Mouse (Mus musculus): Measurements from ENCODE around the gene Mast1. TPM values are rescaled to one million over a fixed set of nuclear protein-coding genes. Genes with fewer than 3 reads are reported as not detected.

Gene Mast1
- polyA plus RNA-seq, 1 experiment from 2014 or later, result 14.6 TPM

GRCm38 (mm10) chr8:84974543-84975142 lies 37.5 kb upstream of the Mast1 start:
- H3K4me1 ChIP-seq (ENCODE audit: control insufficient read depth, insufficient read depth, low read length), result peaks cover 34% of the 10 kb centered on the region
- H3K4me2 ChIP-seq (ENCODE audit: low read depth), result no peak overlapping the region
- peaks cover 27% of the 10 kb centered on the region for H3K27me3 ChIP-seq (ENCODE audit: control insufficient read depth, insufficient read depth, low read length)
- H3K4me3 ChIP-seq (ENCODE audit: low read depth, low read length), result no peak overlapping the region
- H3K9ac ChIP-seq (ENCODE audit: low read length), result no peak overlapping the region
- no peaks in the 10 kb centered on the region for H3K9me3 ChIP-seq (ENCODE audit: control insufficient read depth, low read length)
- H3K36me3 ChIP-seq (ENCODE audit: control insufficient read depth, insufficient read depth, low read length), result no peaks in the 10 kb centered on the region; the same call in 1 of the 2 replicates
- ATAC-seq (ENCODE audit: insufficient read depth, low FRiP score, low TSS enrichment) (no peak), DNase-seq (ENCODE audit: low spot score) (no peak)
- no peak overlapping the region for H3K27ac ChIP-seq (ENCODE audit: low read depth, low read length)
- 82% methylated on average over 8 of the region's 8 CpGs for WGBS

- DNase-seq (ENCODE audit: low spot score), result peak; percentile 57
- Histone ChIP-seq H3K27ac (ENCODE audit: low read depth, low read length) (no peak overlapping the region), H3K4me2 (ENCODE audit: low read depth) (no peak overlapping the region), H3K4me1 (ENCODE audit: control insufficient read depth, insufficient read depth, low read length) (peaks cover 29% of the 10 kb centered on the region), H3K36me3 (ENCODE audit: control insufficient read depth, insufficient read depth, low read length) (no peaks in the 10 kb centered on the region; the same call in 1 of the 2 replicates), H3K27me3 (ENCODE audit: control insufficient read depth, insufficient read depth, low read length) (peaks cover 21% of the 10 kb centered on the region), H3K9ac (ENCODE audit: low read length) (no peak overlapping the region), H3K4me3 (ENCODE audit: low read depth, low read length) (no peak overlapping the region), H3K9me3 (ENCODE audit: control insufficient read depth, low read length) (no peaks in the 10 kb centered on the region)
- WGBS, result 68% methylated on average over 4 of the region's 4 CpGs
- ATAC-seq (ENCODE audit: insufficient read depth, low FRiP score, low TSS enrichment), result no peak
Measured at GRCm38 (mm10) chr8:84973803-84974542, 36.8 kb upstream of the Mast1 start.

GRCm38 (mm10) chr8:84973079-84973478 lies 35.9 kb upstream of the Mast1 start:
- peaks cover 22% of the 10 kb centered on the region for H3K4me1 ChIP-seq (ENCODE audit: control insufficient read depth, insufficient read depth, low read length)
- no peak overlapping the region for H3K9ac ChIP-seq (ENCODE audit: low read length)
- no peaks in the 10 kb centered on the region; the same call in 1 of the 2 replicates for H3K36me3 ChIP-seq (ENCODE audit: control insufficient read depth, insufficient read depth, low read length)
- H3K9me3 ChIP-seq (ENCODE audit: control insufficient read depth, low read length), result no peaks in the 10 kb centered on the region
- no peak for DNase-seq (ENCODE audit: low spot score)
- H3K27me3 ChIP-seq (ENCODE audit: control insufficient read depth, insufficient read depth, low read length), result peaks cover 13% of the 10 kb centered on the region
- H3K27ac ChIP-seq (ENCODE audit: low read depth, low read length), result no peak overlapping the region
- 94% methylated on average over 1 of the region's 1 CpGs for WGBS
- H3K4me2 ChIP-seq (ENCODE audit: low read depth), result no peak overlapping the region
- ATAC-seq (ENCODE audit: insufficient read depth, low FRiP score, low TSS enrichment), result no peak
- no peak overlapping the region for H3K4me3 ChIP-seq (ENCODE audit: low read depth, low read length)

GRCm38 (mm10) chr8:84970913-84971312 lies 33.8 kb upstream of the Mast1 start:
- ATAC-seq (ENCODE audit: insufficient read depth, low FRiP score, low TSS enrichment) (no peak), DNase-seq (ENCODE audit: low spot score) (no peak)
- Histone ChIP-seq H3K4me2 (ENCODE audit: low read depth) (peak overlapping the region; percentile 83), H3K9ac (ENCODE audit: low read length) (peak overlapping the region; percentile 97), H3K9me3 (ENCODE audit: control insufficient read depth, low read length) (no peaks in the 10 kb centered on the region), H3K27me3 (ENCODE audit: control insufficient read depth, insufficient read depth, low read length) (no peaks in the 10 kb centered on the region), H3K27ac (ENCODE audit: low read depth, low read length) (no peak overlapping the region), H3K4me1 (ENCODE audit: control insufficient read depth, insufficient read depth, low read length) (peaks cover 9% of the 10 kb centered on the region), H3K36me3 (ENCODE audit: control insufficient read depth, insufficient read depth, low read length) (no peaks in the 10 kb centered on the region; the same call in 1 of the 2 replicates), H3K4me3 (ENCODE audit: low read depth, low read length) (peak overlapping the region; percentile 77)
- WGBS, result 76% methylated on average over 5 of the region's 5 CpGs

GRCm38 (mm10) chr8:84970135-84970790 lies 33.1 kb upstream of the Mast1 start:
- Histone ChIP-seq H3K4me3 (ENCODE audit: low read depth, low read length) (peak overlapping the region; percentile 77), H3K4me2 (ENCODE audit: low read depth) (peak overlapping the region; percentile 83), H3K9ac (ENCODE audit: low read length) (peak overlapping the region; percentile 97), H3K4me1 (ENCODE audit: control insufficient read depth, insufficient read depth, low read length) (peaks cover 11% of the 10 kb centered on the region), H3K27ac (ENCODE audit: low read depth, low read length) (peak overlapping the region; percentile 74), H3K27me3 (ENCODE audit: control insufficient read depth, insufficient read depth, low read length) (no peaks in the 10 kb centered on the region), H3K9me3 (ENCODE audit: control insufficient read depth, low read length) (no peaks in the 10 kb centered on the region), H3K36me3 (ENCODE audit: control insufficient read depth, insufficient read depth, low read length) (no peaks in the 10 kb centered on the region; the same call in 1 of the 2 replicates)
- DNase-seq (ENCODE audit: low spot score), result no peak
- WGBS, result 13% methylated on average over 21 of the region's 21 CpGs
- no peak for ATAC-seq (ENCODE audit: insufficient read depth, low FRiP score, low TSS enrichment)

- Histone ChIP-seq H3K4me2 (ENCODE audit: low read depth) (peak within 1 kb of the TSS; percentile 83), H3K4me3 (ENCODE audit: low read depth, low read length) (peak within 1 kb of the TSS; percentile 77), H3K4me1 (ENCODE audit: control insufficient read depth, insufficient read depth, low read length) (peaks cover 16% of the 10 kb centered on the region), H3K9ac (ENCODE audit: low read length) (peak within 1 kb of the TSS; percentile 97), H3K27me3 (ENCODE audit: control insufficient read depth, insufficient read depth, low read length) (no peaks in the 10 kb centered on the region), H3K27ac (ENCODE audit: low read depth, low read length) (peak within 1 kb of the TSS; percentile 74), H3K36me3 (ENCODE audit: control insufficient read depth, insufficient read depth, low read length) (no peaks in the 10 kb centered on the region; the same call in 1 of the 2 replicates), H3K9me3 (ENCODE audit: control insufficient read depth, low read length) (no peaks in the 10 kb centered on the region)
- under 1% methylated on average over 56 of the region's 56 CpGs for WGBS
- ATAC-seq (ENCODE audit: insufficient read depth, low FRiP score, low TSS enrichment) (peak; percentile 59), DNase-seq (ENCODE audit: low spot score) (peak; percentile 86)
Measured at GRCm38 (mm10) chr8:84969241-84970134, 32.3 kb upstream of the Mast1 start, which contains the start of the genes Gm49661, Prdx2 and Rnaseh2a. Gene Gm49661 (minus strand): TSS chr8:84969433. Gene Prdx2 (plus strand): TSS chr8:84969587. Gene Rnaseh2a (minus strand): TSS chr8:84969767.

- Histone ChIP-seq H3K9me3 (ENCODE audit: control insufficient read depth, low read length) (no peaks in the 10 kb centered on the region), H3K9ac (ENCODE audit: low read length) (peak overlapping the region; percentile 97), H3K27ac (ENCODE audit: low read depth, low read length) (no peak overlapping the region), H3K4me3 (ENCODE audit: low read depth, low read length) (peak overlapping the region; percentile 77), H3K27me3 (ENCODE audit: control insufficient read depth, insufficient read depth, low read length) (no peaks in the 10 kb centered on the region), H3K4me2 (ENCODE audit: low read depth) (peak overlapping the region; percentile 83), H3K4me1 (ENCODE audit: control insufficient read depth, insufficient read depth, low read length) (peaks cover 16% of the 10 kb centered on the region), H3K36me3 (ENCODE audit: control insufficient read depth, insufficient read depth, low read length) (no peaks in the 10 kb centered on the region; the same call in 1 of the 2 replicates)
- WGBS, result 14% methylated on average over 2 of the region's 2 CpGs
- no peak for DNase-seq (ENCODE audit: low spot score)
- no peak for ATAC-seq (ENCODE audit: insufficient read depth, low FRiP score, low TSS enrichment)
Measured at GRCm38 (mm10) chr8:84968650-84969049, 31.5 kb upstream of the Mast1 start.

All from neural tube, embryonic 11.5 days (tissue).